Mouse (Mus musculus) central nervous system, embryonic 11.5 days (tissue): Measurements from ENCODE around the gene Bpifa5. TPM values are rescaled to one million over a fixed set of nuclear protein-coding genes. Genes with fewer than 3 reads are reported as not detected.

ENCODE experiments used
- polyA plus RNA-seq: library from polyadenylated mRNA; depleted of rRNA; stranded (reverse); fragments of >200 nt; gene quantifications from 2 replicates; pipeline ENCODE4 v1.2.3, GENCODE M21; 2012; rRNA removed

Gene Bpifa5
- not detected in 2 replicates for polyA plus RNA-seq

DNA sequence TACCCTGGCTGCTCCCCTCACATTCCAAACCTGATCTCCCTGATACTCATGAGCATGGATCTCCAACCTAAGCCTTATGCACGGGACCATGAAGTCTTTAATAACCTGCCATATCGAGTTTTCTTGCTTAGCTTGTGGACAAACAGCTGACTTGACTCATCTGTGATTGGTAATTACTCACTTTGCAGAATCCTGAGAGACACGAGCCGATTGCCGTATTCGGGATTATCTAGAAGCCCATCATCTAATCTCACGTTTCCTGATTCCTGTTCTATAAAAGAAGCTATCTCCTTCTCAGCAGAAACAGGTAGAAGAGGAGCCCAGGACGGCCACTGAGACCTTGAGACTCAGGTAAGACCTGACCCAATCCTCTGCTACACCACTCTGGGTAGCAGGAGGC is at the start of gene Bpifa5:
Gene Bpifa5, plus strand, starts transcription at position 301 of the 400 bp plus-strand sequence.

DNA sequence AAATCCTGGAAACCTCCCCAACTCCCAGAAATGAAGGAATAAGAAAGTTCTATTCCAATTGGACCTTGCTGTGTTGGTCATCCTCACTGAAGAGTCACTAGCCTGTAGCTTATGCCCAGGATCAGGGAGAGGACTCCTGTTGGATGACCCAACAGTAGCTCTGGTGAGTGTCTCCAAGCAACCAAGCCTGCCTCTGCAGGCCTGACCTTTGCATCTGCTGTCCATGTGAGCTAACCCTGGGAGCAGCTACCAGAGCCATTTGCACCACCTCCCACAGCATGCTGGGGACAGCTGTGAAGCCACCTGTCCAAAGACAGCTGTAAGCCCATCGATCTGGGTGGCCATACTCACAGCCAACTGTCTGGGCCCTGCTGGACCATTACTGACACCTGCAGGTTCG is 32.3 kb upstream of the Bpifa5 start, which contains the start of gene Bpifa3:
Gene Bpifa3, plus strand, starts transcription at position 217 of the 400 bp plus-strand sequence.

DNA sequence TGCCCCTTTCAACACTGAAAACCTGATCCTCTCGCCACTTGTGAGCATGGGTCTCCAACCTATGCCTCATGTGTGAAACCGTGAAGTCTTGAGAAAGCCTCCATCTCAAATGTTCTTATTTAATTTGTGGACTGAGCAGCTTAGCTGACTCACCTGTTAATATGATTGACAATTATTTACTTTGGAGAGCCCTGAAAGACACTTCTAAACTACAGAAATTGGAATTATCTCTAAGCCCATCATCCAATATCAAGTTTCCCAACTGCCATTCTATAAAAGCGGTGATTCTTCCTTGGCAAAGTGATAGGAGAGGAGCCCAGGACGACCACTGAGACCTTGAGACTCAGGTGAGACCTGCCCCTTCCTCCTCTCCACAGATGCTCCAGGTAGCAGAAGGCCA is 19.8 kb upstream of the Bpifa5 start, which contains the start of gene Bpifa1:
Gene Bpifa1, plus strand, starts transcription at position 301 of the 400 bp plus-strand sequence.

DNA sequence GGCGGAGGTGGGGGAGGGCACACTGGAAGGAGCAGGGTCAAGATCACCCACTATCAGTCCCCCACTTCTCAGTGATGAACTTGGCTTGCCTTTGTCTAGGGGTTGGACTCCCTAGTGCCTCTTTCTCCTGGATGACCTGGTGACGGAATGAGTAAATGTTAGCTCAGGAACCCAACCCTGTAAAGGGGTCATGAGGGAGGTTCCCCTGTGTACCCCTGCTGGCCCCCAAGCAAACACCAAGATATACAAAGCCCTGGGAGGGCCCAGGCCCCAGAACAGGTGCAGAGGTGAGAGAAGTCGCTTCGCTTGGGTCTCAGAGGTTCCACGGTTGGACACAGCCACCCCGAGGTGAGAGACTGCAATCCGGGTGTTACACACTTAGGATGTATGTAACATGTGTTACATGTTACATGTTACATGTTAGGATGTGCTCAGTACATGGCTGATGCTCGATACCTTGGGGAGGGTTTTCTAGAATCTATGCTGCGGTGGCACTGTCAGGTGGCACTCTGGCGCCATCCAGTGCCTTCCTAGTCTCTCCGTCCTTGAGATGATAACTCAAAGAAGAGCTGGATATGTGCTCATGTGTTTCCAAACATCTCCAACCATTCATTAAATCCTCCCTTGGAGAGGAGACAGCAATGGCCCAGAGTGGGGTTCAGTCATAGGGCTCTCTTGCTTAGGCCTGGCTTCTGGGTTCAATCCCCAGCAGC is 28.3 kb downstream of the Bpifa5 start, which contains the start of gene Bpifb1:
Gene Bpifb1, plus strand, starts transcription at position 273 of the 713 bp plus-strand sequence.

Other genes with a start within 250 kb of the Bpifa5 start
- not detected in 2 replicates for gene Bpifb3, start 244.4 kb upstream of the Bpifa5 start, polyA plus RNA-seq
- gene Bpifb4, start 224.4 kb upstream of the Bpifa5 start, polyA plus RNA-seq, result not detected in 2 replicates
- not detected in 2 replicates for gene Bpifa6, start 187.7 kb upstream of the Bpifa5 start, polyA plus RNA-seq
- not detected in 2 replicates for gene Bpifa2, start 154.3 kb upstream of the Bpifa5 start, polyA plus RNA-seq
- not detected in 2 replicates for gene Bpifa3, start 32.3 kb upstream of the Bpifa5 start, polyA plus RNA-seq
- not detected in 2 replicates for gene Bpifa1, start 19.7 kb upstream of the Bpifa5 start, polyA plus RNA-seq
- gene Bpifb1, start 28.2 kb downstream of the Bpifa5 start, polyA plus RNA-seq, result not detected in 2 replicates
- 0.16 and 0.17 TPM in 2 replicates for gene Bpifb5, start 61.1 kb downstream of the Bpifa5 start, polyA plus RNA-seq
- gene Bpifb9a, start 95.2 kb downstream of the Bpifa5 start, polyA plus RNA-seq, result not detected in 2 replicates
- gene Bpifb9b, start 144.6 kb downstream of the Bpifa5 start, polyA plus RNA-seq, result not detected in 2 replicates
- gene Cdk5rap1, start 210.4 kb downstream of the Bpifa5 start, polyA plus RNA-seq, result 8.3 and 20.3 TPM in 2 replicates
- 6.9 and 7.2 TPM in 2 replicates for gene Snta1, start 245.5 kb downstream of the Bpifa5 start, polyA plus RNA-seq